Mouse (Mus musculus): ENCODE measurements at regions not wholly inside any gene's neighbourhood (a gene's known extent, or its start where the extent isn't known, plus 50 kb on each side); places are given as distances from the start of the nearest gene placed in this dataset.

DNA sequence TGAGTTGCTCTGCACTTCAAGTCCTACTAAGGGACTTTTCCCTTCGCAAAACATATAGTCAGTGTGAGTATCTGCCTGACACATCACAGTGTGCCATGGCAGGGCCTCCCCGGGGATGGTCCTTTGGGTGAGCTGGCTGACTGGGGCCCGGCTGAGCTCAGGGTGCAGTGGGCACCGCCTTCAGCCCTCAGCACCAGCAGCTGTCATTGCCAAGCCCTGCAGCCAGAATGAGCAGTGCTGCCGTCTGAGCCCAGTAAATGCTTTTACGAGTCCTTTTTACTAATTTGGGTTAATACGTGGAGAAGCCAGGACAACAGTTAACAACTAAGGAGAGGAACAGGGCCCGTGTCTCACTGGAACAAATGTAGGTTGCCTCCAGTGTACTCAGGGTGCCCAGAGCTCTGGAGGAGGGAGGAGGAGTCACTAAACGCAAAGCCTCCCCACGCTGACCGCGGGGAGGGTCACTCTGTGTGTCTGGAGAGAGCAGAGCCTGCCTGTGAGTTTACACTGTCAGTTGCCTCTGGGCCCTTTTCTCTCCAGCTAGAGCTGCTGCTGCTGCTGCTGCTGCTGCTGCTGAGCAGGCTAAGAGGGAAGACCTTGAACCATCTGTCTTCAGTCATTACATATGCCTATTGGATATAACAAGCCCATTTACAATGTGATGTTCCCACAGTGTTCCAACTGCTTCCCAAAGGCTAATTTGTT lies 60.1 kb upstream of the Vps8 start:
- no peak for DNase-seq (ENCODE audit: low spot score)

DNA sequence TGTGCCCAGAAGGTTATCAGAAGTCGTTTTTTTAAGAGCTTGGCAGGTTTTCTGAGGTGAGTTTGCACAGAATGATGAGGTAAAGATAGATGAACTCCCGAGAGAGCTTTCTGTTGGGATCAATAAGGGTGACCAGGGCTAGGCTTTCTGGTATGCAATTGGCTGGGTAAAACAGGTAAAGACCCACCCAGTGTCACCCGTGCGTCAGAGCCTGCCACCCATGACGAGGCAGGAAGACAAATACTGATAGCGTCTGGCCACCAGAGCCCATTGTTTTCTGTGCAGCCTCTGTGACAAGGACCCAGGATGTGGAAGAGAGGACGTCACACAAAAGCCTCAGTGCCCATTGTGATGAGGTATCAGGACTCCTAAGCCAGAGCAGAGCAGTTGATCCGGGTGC lies 58.0 kb upstream of the Vps8 start:
- no peak for DNase-seq (ENCODE audit: low spot score)

DNA sequence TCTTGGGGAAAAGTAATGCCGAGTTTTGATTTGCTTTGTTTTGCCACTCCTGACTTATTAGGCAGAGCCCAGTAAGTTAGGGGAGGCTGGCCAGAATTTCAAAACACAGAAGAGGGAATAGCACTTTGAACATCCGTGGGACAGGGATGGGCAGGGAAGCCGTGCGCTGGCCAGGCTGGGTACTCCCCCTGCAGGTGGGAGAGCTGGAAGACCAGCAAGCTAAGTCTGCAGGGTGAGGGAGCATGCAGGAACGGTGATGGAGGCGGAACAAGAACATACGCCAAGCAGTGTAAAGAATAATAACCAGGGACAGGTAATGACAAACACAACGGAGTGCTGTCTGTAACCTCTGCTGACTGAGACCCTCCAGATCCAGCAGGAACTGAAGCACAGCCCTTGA lies 55.5 kb upstream of the Vps8 start:
- no peak for DNase-seq (ENCODE audit: low spot score)

DNA sequence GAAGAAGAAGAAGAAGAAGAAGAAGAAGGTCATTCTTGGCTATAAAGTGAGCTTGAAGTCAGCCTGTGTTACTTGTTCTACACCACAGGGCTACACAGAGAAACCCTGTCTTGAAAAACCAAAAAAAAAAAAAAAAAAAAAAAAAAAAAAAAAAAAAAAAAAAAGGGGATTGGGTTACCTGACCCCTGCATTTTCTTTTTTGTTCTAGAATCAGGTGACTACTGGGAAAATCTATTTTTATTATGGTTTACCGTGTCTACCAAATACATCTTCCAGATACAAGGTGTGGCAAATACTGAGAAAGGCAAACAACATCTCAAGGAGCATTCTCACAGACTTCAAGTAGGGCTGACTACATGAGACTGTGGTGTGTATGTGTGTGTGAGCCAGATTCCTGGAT lies 54.1 kb upstream of the Vps8 start:
- DNase-seq (ENCODE audit: low spot score), result no peak

GRCm38 (mm10) chr16:21369569-21370512 lies 53.1 kb upstream of the Vps8 start:
- no peak for DNase-seq (ENCODE audit: low spot score)

All from ovary, adult 18-20 months (tissue).